Mouse (Mus musculus): ENCODE data around the gene Scaf8.

The Scaf8 gene

GRCm38 (mm10) chr17:3210134-3210533 is 95.4 kb downstream of the Scaf8 start:
- DNase-seq: no peak

GRCm38 (mm10) chr17:3212105-3212504 is 97.3 kb downstream of the Scaf8 start:
- no peak for DNase-seq

GRCm38 (mm10) chr17:3212886-3213285 is 98.1 kb downstream of the Scaf8 start:
- no peak for DNase-seq

GRCm38 (mm10) chr17:3214852-3215251 is 100.1 kb downstream of the Scaf8 start:
- DNase-seq: no peak

- no peak for DNase-seq
These were observed 102.3 kb downstream of the Scaf8 start for GRCm38 (mm10) chr17:3217023-3217422.

GRCm38 (mm10) chr17:3218364-3218763 is 103.6 kb downstream of the Scaf8 start:
- DNase-seq: peak; percentile 73

GRCm38 (mm10) chr17:3218916-3219315 is 104.1 kb downstream of the Scaf8 start:
- DNase-seq: peak; percentile 57

- DNase-seq: no peak
These were observed 105.4 kb downstream of the Scaf8 start for GRCm38 (mm10) chr17:3220201-3220600.

- DNase-seq: no peak
These were observed 108.3 kb downstream of the Scaf8 start for GRCm38 (mm10) chr17:3223071-3223470.

GRCm38 (mm10) chr17:3223721-3224120 is 108.9 kb downstream of the Scaf8 start:
- no peak for DNase-seq

GRCm38 (mm10) chr17:3224383-3225106 is 109.8 kb downstream of the Scaf8 start:
- peak; percentile 95 for DNase-seq

GRCm38 (mm10) chr17:3230231-3231000 is 115.6 kb downstream of the Scaf8 start:
- DNase-seq: peak; percentile 44

- DNase-seq: no peak
These were observed 117.9 kb downstream of the Scaf8 start for GRCm38 (mm10) chr17:3232626-3233025.

- no peak for DNase-seq
These were observed 128.9 kb downstream of the Scaf8 start for GRCm38 (mm10) chr17:3243672-3244071.

- DNase-seq: peak; percentile 28
These were observed 130.3 kb downstream of the Scaf8 start for GRCm38 (mm10) chr17:3244881-3245739.

GRCm38 (mm10) chr17:3246665-3247370 is 132.0 kb downstream of the Scaf8 start:
- peak; percentile 5 for DNase-seq

Data from lung, postnatal 36 days (tissue).